In genomic region chrX:75928903-75929302, GRCm38 (mm10) we compare ENCODE assay signal across 25 mouse cellular contexts. TPM values are rescaled to one million over a fixed set of nuclear protein-coding genes. Genes with fewer than 3 reads are reported as not detected.
A peak's percentile ranks its signal among the peaks of the same experiment; 100 is the strongest.
DNase-seq lines count a peak whose midpoint lies in the region; ATAC-seq lines count a peak whose summit lies in the region.
"Had no signal": no experiment of that assay in that cellular context is flagged by ENCODE, and none has a peak within 500 bp of the region (broad histone marks: within the 10 kb centered on the region; RNA-seq: fewer than 3 reads in every experiment).

No protein-coding gene starts in this region.

- DNase-seq in left cerebral cortex, adult 18-20 months (ENCODE audit: low spot score in 2 of 2) = peak; percentile 2 to 21
- DNase-seq in left cerebral cortex, postnatal 4 days = no peak
- peak; percentile 0 to 19 for DNase-seq in left cerebral cortex, adult 9 months (ENCODE audit: low spot score in 2 of 2)
- DNase-seq in right cerebral cortex, postnatal 14 days = peak; percentile 7
- DNase-seq: cerebellum, adult 9-10 months; gastrocnemius, adult 2 months; heart, postnatal 36 days; kidney, adult 8-10 months; kidney, postnatal 10 days; layer of hippocampus, postnatal 36 days; lung, adult 18-20 months had no signal

- H3K4me2 ChIP-seq in hindbrain, embryonic 12.5 days (replicated peaks) = no peak overlapping the region
- no peak overlapping the region for H3K4me2 ChIP-seq in intestine, embryonic 15.5 days (replicated peaks)
- H3K4me2 ChIP-seq: embryonic facial prominence, embryonic 15.5 days; forebrain, embryonic 15.5 days; heart, embryonic 15.5 days; hindbrain, embryonic 14.5 days; limb, embryonic 12.5 days; liver, embryonic 11.5 days; midbrain, embryonic 13.5 days had no signal

- no peak overlapping the region for H3K27ac ChIP-seq in hindbrain, embryonic 12.5 days
- no peak overlapping the region for H3K27ac ChIP-seq in intestine, embryonic 15.5 days
- H3K27ac ChIP-seq: embryonic facial prominence, embryonic 15.5 days; forebrain, embryonic 15.5 days; gastrocnemius, adult 2 months; heart, embryonic 15.5 days; hindbrain, embryonic 14.5 days; layer of hippocampus, adult 2 months; limb, embryonic 12.5 days; midbrain, embryonic 13.5 days; stomach, postnatal 0 days had no signal

- H3K9me3 ChIP-seq in hindbrain, embryonic 12.5 days (replicated peaks) = no peaks in the 10 kb centered on the region
- no peaks in the 10 kb centered on the region for H3K9me3 ChIP-seq in intestine, embryonic 15.5 days
- H3K9me3 ChIP-seq: embryonic facial prominence, embryonic 15.5 days; forebrain, embryonic 15.5 days; heart, embryonic 15.5 days; limb, embryonic 12.5 days; megakaryocyte, embryonic 14.5 days; midbrain, embryonic 13.5 days had no signal

- H3K36me3 ChIP-seq in hindbrain, embryonic 12.5 days = no peaks in the 10 kb centered on the region
- no peaks in the 10 kb centered on the region for H3K36me3 ChIP-seq in intestine, embryonic 15.5 days
- H3K36me3 ChIP-seq: embryonic facial prominence, embryonic 15.5 days; forebrain, embryonic 15.5 days; heart, embryonic 15.5 days; limb, embryonic 12.5 days; midbrain, embryonic 13.5 days had no signal

- no peak overlapping the region for H3K4me3 ChIP-seq in hindbrain, embryonic 12.5 days
- no peak overlapping the region for H3K4me3 ChIP-seq in intestine, embryonic 15.5 days (replicated peaks)
- H3K4me3 ChIP-seq: embryonic facial prominence, embryonic 15.5 days; forebrain, embryonic 15.5 days; gastrocnemius, adult 2 months; heart, embryonic 15.5 days; layer of hippocampus, adult 2 months; limb, embryonic 12.5 days; megakaryocyte, embryonic 14.5 days; midbrain, embryonic 13.5 days had no signal

- no peaks in the 10 kb centered on the region for H3K4me1 ChIP-seq in hindbrain, embryonic 12.5 days
- no peaks in the 10 kb centered on the region for H3K4me1 ChIP-seq in intestine, embryonic 15.5 days (replicated peaks)
- H3K4me1 ChIP-seq: embryonic facial prominence, embryonic 15.5 days; forebrain, embryonic 15.5 days; heart, embryonic 15.5 days; limb, embryonic 12.5 days; megakaryocyte, embryonic 14.5 days; midbrain, embryonic 13.5 days had no signal

- H3K9ac ChIP-seq in hindbrain, embryonic 12.5 days = no peak overlapping the region
- no peak overlapping the region for H3K9ac ChIP-seq in intestine, embryonic 15.5 days
- H3K9ac ChIP-seq: embryonic facial prominence, embryonic 15.5 days; forebrain, embryonic 15.5 days; heart, embryonic 15.5 days; hindbrain, embryonic 14.5 days; limb, embryonic 12.5 days; midbrain, embryonic 13.5 days had no signal

- 89% methylated on average over 3 of the region's 3 CpGs for WGBS in hindbrain, embryonic 12.5 days
- 80% methylated on average over 3 of the region's 3 CpGs for WGBS in intestine, embryonic 15.5 days

- no peaks in the 10 kb centered on the region for H3K27me3 ChIP-seq in hindbrain, embryonic 12.5 days
- H3K27me3 ChIP-seq in intestine, embryonic 15.5 days (replicated peaks) = no peaks in the 10 kb centered on the region
- H3K27me3 ChIP-seq: embryonic facial prominence, embryonic 15.5 days; forebrain, embryonic 15.5 days; heart, embryonic 15.5 days; limb, embryonic 12.5 days; midbrain, embryonic 13.5 days had no signal

- intact Hi-C loops in left cerebral cortex, postnatal 4 days (cut with DNase I) = no loop called here

- ATAC-seq in cerebellum, adult (ENCODE audit: insufficient number of reproducible peaks, low FRiP score, low TSS enrichment) = no peak
- ATAC-seq in hindbrain, embryonic 12.5 days (ENCODE audit: low FRiP score) = no peak
- ATAC-seq in intestine, embryonic 15.5 days = no peak
- ATAC-seq: forebrain, embryonic 15.5 days; inflammation-experienced regulatory T-cells, adult 6 months; midbrain, embryonic 13.5 days had no signal

RNA-seq across cellular contexts. Expression of gene Pls3, which starts 53.9 kb away (rescaled TPM):
- 100 to 1,000 TPM; 127 to 142 TPM for total RNA-seq in left cerebral cortex, adult 18-20 months (2021)
- total RNA-seq in left cerebral cortex, postnatal 4 days (2021) = 10 to 100 TPM; 65.3 to 69.4 TPM
- polyA plus RNA-seq in hindbrain, embryonic 12.5 days (2016; fragmentation: Nextera tagmentation; extraction: Ambion mirVana) = 64.2 and 69.7 TPM in 2 replicates
- polyA plus RNA-seq in intestine, embryonic 15.5 days (2015; fragmentation: Nextera tagmentation; extraction: Ambion mirVana) = 60.9 and 77.2 TPM in 2 replicates
